Mouse (Mus musculus): ENCODE measurements around the gene Fbxo10. TPM values are rescaled to one million over a fixed set of nuclear protein-coding genes. Genes with fewer than 3 reads are reported as not detected.
"Not testable (repeated sequence)": the region's sequence is repeated elsewhere in the genome, so short reads cannot be mapped to it uniquely, and the experiment has no call there.

Fbxo10 gene
- polyA plus RNA-seq, 1 experiment from 2014 or later: 13.3 TPM

DNA sequence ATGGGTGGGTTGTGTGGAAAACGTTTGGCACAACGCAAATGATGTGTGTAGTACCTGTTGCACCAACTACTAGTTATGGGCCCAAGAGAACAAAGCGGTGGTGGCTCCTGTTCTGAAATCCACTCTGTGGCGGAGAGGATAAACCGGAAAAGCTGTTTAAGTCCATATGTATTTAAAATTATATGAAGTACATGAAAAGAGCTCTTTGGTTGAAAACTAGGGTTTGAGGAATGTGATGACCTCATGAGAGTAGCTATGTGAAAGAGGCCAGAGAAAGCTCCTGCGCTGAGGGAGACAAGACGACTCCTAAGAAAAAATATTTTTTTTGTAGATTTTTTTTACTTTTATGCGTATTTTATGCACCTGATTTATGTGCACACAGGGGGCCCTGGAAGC, 489 bp upstream of the Fbxo10 start:
- H3K4me2 ChIP-seq (ENCODE audit: low read depth, low read length, severe bottlenecking): peak overlapping the region; percentile 81
- H3K36me3 ChIP-seq (ENCODE audit: control insufficient read depth, insufficient read depth, low read length): no peaks in the 10 kb centered on the region
- H3K27ac ChIP-seq (ENCODE audit: low read depth, low read length): 0 out of 2 replicates have a peak overlapping the region, but pooled peaks have one; percentile 15
- H3K4me3 ChIP-seq (ENCODE audit: low read depth, low read length): peak overlapping the region; percentile 87
- no peak; the same call in 1 of the 2 replicates for ATAC-seq (replicated peaks; ENCODE audit: low FRiP score)
- peaks cover 4% of the 10 kb centered on the region; the same call in 1 of the 2 replicates for H3K4me1 ChIP-seq (replicated peaks; ENCODE audit: control insufficient read depth, insufficient read depth, low read length)
- no peaks in the 10 kb centered on the region for H3K9me3 ChIP-seq (ENCODE audit: control insufficient read depth, low read length)
- 47% methylated on average over 8 of the region's 8 CpGs for WGBS
- H3K27me3 ChIP-seq (ENCODE audit: control insufficient read depth, insufficient read depth, low read length): no peaks in the 10 kb centered on the region
- no peak for DNase-seq (ENCODE audit: low spot score)
- H3K9ac ChIP-seq (ENCODE audit: low read length): peak overlapping the region; percentile 93; the same call in 1 of the 2 replicates

- H3K27me3 ChIP-seq (ENCODE audit: control insufficient read depth, insufficient read depth, low read length): no peaks in the 10 kb centered on the region
- peak overlapping the region; percentile 93 for H3K9ac ChIP-seq (ENCODE audit: low read length)
- H3K9me3 ChIP-seq (ENCODE audit: control insufficient read depth, low read length): no peaks in the 10 kb centered on the region
- WGBS: 2% methylated on average over 8 of the region's 8 CpGs
- DNase-seq (ENCODE audit: low spot score): peak; percentile 55
- peaks cover 4% of the 10 kb centered on the region; the same call in 1 of the 2 replicates for H3K4me1 ChIP-seq (replicated peaks; ENCODE audit: control insufficient read depth, insufficient read depth, low read length)
- H3K36me3 ChIP-seq (ENCODE audit: control insufficient read depth, insufficient read depth, low read length): peaks cover 2% of the 10 kb centered on the region; the same call in 1 of the 2 replicates
- peak overlapping the region; percentile 87 for H3K4me3 ChIP-seq (ENCODE audit: low read depth, low read length)
- no peak for ATAC-seq (replicated peaks; ENCODE audit: low FRiP score)
- peak overlapping the region; percentile 81 for H3K4me2 ChIP-seq (ENCODE audit: low read depth, low read length, severe bottlenecking)
- H3K27ac ChIP-seq (ENCODE audit: low read depth, low read length): no peak overlapping the region
Observed at GRCm38 (mm10) chr4:45083487-45083886, 917 bp downstream of the Fbxo10 start.

DNA sequence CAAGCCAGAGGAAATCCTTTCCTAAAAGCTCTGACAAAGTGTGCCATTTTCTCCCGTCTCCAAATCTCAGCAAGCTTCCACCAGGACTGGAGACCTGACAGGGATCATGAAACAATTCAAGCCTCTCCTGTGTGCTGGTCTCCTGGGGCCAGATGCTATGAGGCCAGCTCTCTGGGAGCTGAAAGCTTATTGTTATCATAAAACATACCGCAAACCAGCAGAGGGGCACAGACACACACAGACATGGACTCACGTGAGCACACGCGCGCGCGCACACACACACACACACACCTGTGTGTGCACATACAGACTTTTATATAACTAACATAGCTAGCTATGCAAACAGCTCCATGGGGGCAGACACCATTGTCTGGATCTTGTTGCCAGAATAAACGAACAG, 1.5 kb downstream of the Fbxo10 start:
- H3K4me2 ChIP-seq (ENCODE audit: low read depth, low read length, severe bottlenecking): peak overlapping the region; percentile 81; the same call in 1 of the 2 replicates
- WGBS: 73% methylated on average over 9 of the region's 9 CpGs
- peaks cover 3% of the 10 kb centered on the region; the same call in 1 of the 2 replicates for H3K36me3 ChIP-seq (ENCODE audit: control insufficient read depth, insufficient read depth, low read length)
- peak overlapping the region; percentile 87 for H3K4me3 ChIP-seq (ENCODE audit: low read depth, low read length)
- no peak for ATAC-seq (replicated peaks; ENCODE audit: low FRiP score)
- H3K4me1 ChIP-seq (replicated peaks; ENCODE audit: control insufficient read depth, insufficient read depth, low read length): peaks cover 4% of the 10 kb centered on the region; the same call in 1 of the 2 replicates
- H3K9ac ChIP-seq (ENCODE audit: low read length): 0 out of 2 replicates have a peak overlapping the region, but pooled peaks have one; percentile 30
- no peaks in the 10 kb centered on the region for H3K27me3 ChIP-seq (ENCODE audit: control insufficient read depth, insufficient read depth, low read length)
- no peak overlapping the region for H3K27ac ChIP-seq (ENCODE audit: low read depth, low read length)
- DNase-seq (ENCODE audit: low spot score): peak; percentile 48
- no peaks in the 10 kb centered on the region for H3K9me3 ChIP-seq (ENCODE audit: control insufficient read depth, low read length)

- not testable (repeated sequence) for H3K27me3 ChIP-seq (ENCODE audit: control insufficient read depth, insufficient read depth, low read length); H3K4me2 ChIP-seq (ENCODE audit: low read depth, low read length, severe bottlenecking); H3K36me3 ChIP-seq (ENCODE audit: control insufficient read depth, insufficient read depth, low read length); H3K27ac ChIP-seq (ENCODE audit: low read depth, low read length); H3K9me3 ChIP-seq (ENCODE audit: control insufficient read depth, low read length); ATAC-seq (replicated peaks; ENCODE audit: low FRiP score); H3K9ac ChIP-seq (ENCODE audit: low read length); H3K4me3 ChIP-seq (ENCODE audit: low read depth, low read length); H3K4me1 ChIP-seq (replicated peaks; ENCODE audit: control insufficient read depth, insufficient read depth, low read length)
- DNase-seq (ENCODE audit: low spot score): peak; percentile 30
- 89% methylated on average over 4 of the region's 4 CpGs for WGBS
Observed at GRCm38 (mm10) chr4:45081041-45081440, 3.4 kb downstream of the Fbxo10 start.

- 87% methylated on average over 6 of the region's 6 CpGs for WGBS
- Histone ChIP-seq H3K36me3 (ENCODE audit: control insufficient read depth, insufficient read depth, low read length) (peaks cover 1% of the 10 kb centered on the region; the same call in 1 of the 2 replicates), H3K9me3 (ENCODE audit: control insufficient read depth, low read length) (no peaks in the 10 kb centered on the region), H3K9ac (ENCODE audit: low read length) (no peak overlapping the region), H3K4me1 (replicated peaks; ENCODE audit: control insufficient read depth, insufficient read depth, low read length) (no peaks in the 10 kb centered on the region), H3K27ac (ENCODE audit: low read depth, low read length) (no peak overlapping the region), H3K4me2 (ENCODE audit: low read depth, low read length, severe bottlenecking) (no peak overlapping the region), H3K4me3 (ENCODE audit: low read depth, low read length) (no peak overlapping the region), H3K27me3 (ENCODE audit: control insufficient read depth, insufficient read depth, low read length) (no peaks in the 10 kb centered on the region)
- peak; percentile 11 for DNase-seq (ENCODE audit: low spot score)
- ATAC-seq (replicated peaks; ENCODE audit: low FRiP score): no peak
Observed at GRCm38 (mm10) chr4:45073544-45073943, 10.9 kb downstream of the Fbxo10 start.

DNA sequence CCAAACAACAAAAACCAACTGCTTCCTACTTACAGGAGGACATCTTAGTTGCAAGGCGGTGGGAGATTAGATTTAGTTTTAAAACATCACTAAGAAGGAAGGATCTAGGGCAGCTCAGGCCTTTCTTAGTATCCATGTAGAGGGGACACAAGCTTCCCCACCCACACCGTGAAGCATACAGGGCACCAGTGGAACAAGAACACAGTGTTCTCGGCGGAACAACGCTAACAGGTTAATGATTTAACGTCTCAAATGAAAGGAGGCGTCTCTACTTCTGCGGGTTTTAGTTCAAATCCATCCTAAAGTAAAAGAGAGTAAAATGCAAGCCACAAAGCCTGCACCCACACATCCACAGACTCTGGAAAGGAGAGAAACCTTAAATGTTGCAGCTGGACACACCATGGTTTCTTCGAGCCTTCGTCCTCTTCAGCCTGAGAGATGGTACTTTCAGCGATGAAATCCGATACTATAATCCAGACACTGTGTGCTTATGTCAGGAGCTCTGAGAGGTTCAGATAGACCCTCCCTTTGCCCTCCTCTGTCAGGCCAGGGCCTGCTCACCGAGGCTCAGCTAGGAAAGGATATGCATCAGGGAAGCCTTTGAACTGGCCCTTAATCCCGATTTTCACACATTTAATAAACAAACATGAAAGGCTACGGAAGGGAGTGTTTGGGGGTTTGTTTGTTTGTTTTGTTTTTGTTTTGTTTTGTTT, 12.0 kb downstream of the Fbxo10 start:
- no peaks in the 10 kb centered on the region for H3K9me3 ChIP-seq (ENCODE audit: control insufficient read depth, low read length)
- DNase-seq (ENCODE audit: low spot score): peak; percentile 30
- H3K4me3 ChIP-seq (ENCODE audit: low read depth, low read length): no peak overlapping the region
- no peaks in the 10 kb centered on the region for H3K4me1 ChIP-seq (replicated peaks; ENCODE audit: control insufficient read depth, insufficient read depth, low read length)
- no peak overlapping the region for H3K4me2 ChIP-seq (ENCODE audit: low read depth, low read length, severe bottlenecking)
- 83% methylated on average over 15 of the region's 15 CpGs for WGBS
- H3K27me3 ChIP-seq (ENCODE audit: control insufficient read depth, insufficient read depth, low read length): no peaks in the 10 kb centered on the region
- no peak overlapping the region for H3K27ac ChIP-seq (ENCODE audit: low read depth, low read length)
- no peaks in the 10 kb centered on the region for H3K36me3 ChIP-seq (ENCODE audit: control insufficient read depth, insufficient read depth, low read length)
- no peak overlapping the region for H3K9ac ChIP-seq (ENCODE audit: low read length)
- no peak for ATAC-seq (replicated peaks; ENCODE audit: low FRiP score)

DNA sequence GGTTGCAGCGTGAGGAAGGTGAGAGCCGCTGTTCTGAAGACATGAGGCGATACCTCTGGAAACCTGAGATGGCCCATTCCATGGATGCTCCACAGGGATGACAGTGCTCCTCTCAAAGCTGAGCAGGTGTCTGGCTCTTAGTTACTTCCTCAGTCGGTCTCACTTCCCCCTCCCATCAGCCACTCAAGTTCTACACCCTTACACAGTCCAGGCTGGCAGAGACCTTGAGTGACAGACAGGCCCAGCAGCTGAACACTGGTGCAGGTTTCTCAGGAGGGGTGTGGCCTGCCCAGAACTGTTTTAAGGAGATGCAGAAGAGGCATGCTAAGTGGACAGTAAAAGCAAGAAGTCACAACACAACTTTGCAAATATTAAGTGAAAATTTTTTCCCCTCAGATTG, 16.7 kb downstream of the Fbxo10 start:
- 89% methylated on average over 4 of the region's 4 CpGs for WGBS

GRCm38 (mm10) chr4:45066036-45066730, 18.2 kb downstream of the Fbxo10 start:
- H3K4me3 ChIP-seq (ENCODE audit: low read depth, low read length): no peak overlapping the region
- H3K27ac ChIP-seq (ENCODE audit: low read depth, low read length): no peak overlapping the region
- no peaks in the 10 kb centered on the region for H3K36me3 ChIP-seq (ENCODE audit: control insufficient read depth, insufficient read depth, low read length)
- H3K4me1 ChIP-seq (replicated peaks; ENCODE audit: control insufficient read depth, insufficient read depth, low read length): no peaks in the 10 kb centered on the region
- ATAC-seq (replicated peaks; ENCODE audit: low FRiP score) (no peak), DNase-seq (ENCODE audit: low spot score) (no peak)
- WGBS: 59% methylated on average over 2 of the region's 2 CpGs
- H3K9ac ChIP-seq (ENCODE audit: low read length): no peak overlapping the region
- no peak overlapping the region for H3K4me2 ChIP-seq (ENCODE audit: low read depth, low read length, severe bottlenecking)
- H3K9me3 ChIP-seq (ENCODE audit: control insufficient read depth, low read length): no peaks in the 10 kb centered on the region
- no peaks in the 10 kb centered on the region for H3K27me3 ChIP-seq (ENCODE audit: control insufficient read depth, insufficient read depth, low read length)

More for the DNA sequence above, 16.7 kb downstream of the Fbxo10 start:
- no peaks in the 10 kb centered on the region for H3K36me3 ChIP-seq (ENCODE audit: control insufficient read depth, insufficient read depth, low read length)
- H3K27me3 ChIP-seq (ENCODE audit: control insufficient read depth, insufficient read depth, low read length): no peaks in the 10 kb centered on the region
- ATAC-seq (replicated peaks; ENCODE audit: low FRiP score) (no peak), DNase-seq (ENCODE audit: low spot score) (no peak)
- no peak overlapping the region for H3K4me3 ChIP-seq (ENCODE audit: low read depth, low read length)
- no peak overlapping the region for H3K9ac ChIP-seq (ENCODE audit: low read length)
- no peak overlapping the region for H3K4me2 ChIP-seq (ENCODE audit: low read depth, low read length, severe bottlenecking)
- H3K27ac ChIP-seq (ENCODE audit: low read depth, low read length): no peak overlapping the region
- no peaks in the 10 kb centered on the region for H3K4me1 ChIP-seq (replicated peaks; ENCODE audit: control insufficient read depth, insufficient read depth, low read length)
- H3K9me3 ChIP-seq (ENCODE audit: control insufficient read depth, low read length): no peaks in the 10 kb centered on the region
